Mouse (Mus musculus) adrenal gland, postnatal 36 days (tissue): ENCODE results near the gene Ankrd54. TPM values are rescaled to one million over a fixed set of nuclear protein-coding genes. Genes with fewer than 3 reads are reported as not detected.
"Not testable (repeated sequence)": the region's sequence is repeated elsewhere in the genome, so short reads cannot be mapped to it uniquely, and the experiment has no call there.

Experiments used
- DNase-seq, 2 experiments: peaks; one replicate each; pipeline ENCODE4 v3.0.0; 2021; ENCODE audit warnings: mixed read lengths in 1 of 2
- total RNA-seq, 2 experiments: library from RNA; stranded (reverse); gene quantifications; 2 replicates each; pipeline ENCODE4 v1.2.3; 2021

Gene Ankrd54
- total RNA-seq, 2 experiments from 2014 or later = 18.9 to 27.0 TPM

DNA sequence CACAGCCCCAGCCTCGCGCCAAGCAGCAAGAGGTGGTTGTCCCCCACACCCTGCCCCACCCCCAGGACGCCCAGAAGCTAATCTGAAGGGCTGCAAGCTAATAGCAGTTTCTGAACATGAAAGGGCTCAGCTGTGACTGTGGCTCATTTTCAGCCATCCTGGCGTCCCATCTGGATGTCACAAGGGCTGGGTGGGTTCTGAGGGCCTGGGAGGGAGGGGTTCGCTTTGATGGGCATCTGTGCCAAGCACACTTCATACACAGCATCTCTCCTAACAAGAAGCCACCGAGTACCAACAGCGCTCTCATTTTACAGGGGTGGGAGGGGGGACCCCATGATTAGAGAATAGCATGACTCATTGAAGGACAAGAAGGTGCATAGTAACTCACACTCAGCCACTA, 49.3 kb downstream of the Ankrd54 start:
- no peak for DNase-seq

DNA sequence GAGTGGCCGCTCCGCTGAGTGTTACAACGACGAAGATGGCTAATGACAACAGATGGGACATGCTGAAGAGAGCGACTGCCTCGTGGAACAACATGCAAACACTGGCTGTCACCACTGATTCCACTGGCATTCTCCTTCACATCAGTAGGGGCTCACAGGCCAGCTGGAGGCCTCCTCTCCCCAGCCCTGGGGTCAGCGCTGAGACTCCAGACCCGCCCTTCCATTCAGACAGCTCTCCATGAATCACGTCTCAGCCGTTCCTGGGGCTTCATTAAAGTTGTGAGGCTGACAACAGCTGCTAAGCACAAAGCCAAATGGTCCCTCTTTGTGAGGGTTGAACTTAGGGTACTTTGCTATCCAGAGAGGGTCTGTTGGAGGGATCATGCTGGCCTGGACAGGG, 51.1 kb downstream of the Ankrd54 start:
- no peak for DNase-seq

DNA sequence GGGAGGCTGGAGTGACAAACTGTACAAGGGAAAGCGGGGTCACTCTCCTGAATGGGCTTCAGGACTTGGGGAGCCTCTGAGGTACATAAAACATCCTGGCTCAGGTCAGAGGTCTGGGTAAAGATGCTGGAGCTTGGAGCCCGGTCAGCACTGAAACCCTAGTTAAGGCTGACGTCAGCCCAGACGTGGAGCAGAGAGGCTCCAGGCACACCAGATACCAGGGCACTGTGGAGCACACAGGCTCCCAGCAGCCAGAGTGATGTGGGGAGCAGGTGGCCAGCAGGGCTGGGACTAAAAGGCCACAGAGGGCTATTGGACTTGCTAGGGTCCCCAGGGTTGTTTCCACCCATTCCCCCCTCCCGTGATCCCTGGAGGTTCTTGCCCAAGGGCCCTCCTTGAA, 53.0 kb downstream of the Ankrd54 start:
- DNase-seq = no peak

DNA sequence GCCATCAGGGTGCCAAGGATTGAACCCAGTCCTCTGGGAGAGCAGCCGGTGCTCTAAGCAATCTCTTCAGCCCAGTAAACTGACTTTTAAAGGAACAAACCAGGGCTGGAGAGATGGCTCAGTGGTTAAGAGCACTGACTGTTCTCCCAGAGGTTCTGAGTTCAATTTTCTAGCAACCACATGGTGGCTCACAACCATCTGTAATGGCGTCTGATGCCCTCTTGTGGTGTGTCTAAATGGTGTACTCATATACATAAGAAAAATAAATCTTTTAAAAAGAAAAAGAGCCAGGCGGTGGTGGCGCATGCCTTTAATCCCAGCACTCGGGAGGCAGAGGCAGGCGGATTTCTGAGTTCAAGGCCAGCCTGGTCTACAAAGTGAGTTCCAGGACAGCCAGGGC, 54.9 kb downstream of the Ankrd54 start:
- DNase-seq = not testable (repeated sequence)

DNA sequence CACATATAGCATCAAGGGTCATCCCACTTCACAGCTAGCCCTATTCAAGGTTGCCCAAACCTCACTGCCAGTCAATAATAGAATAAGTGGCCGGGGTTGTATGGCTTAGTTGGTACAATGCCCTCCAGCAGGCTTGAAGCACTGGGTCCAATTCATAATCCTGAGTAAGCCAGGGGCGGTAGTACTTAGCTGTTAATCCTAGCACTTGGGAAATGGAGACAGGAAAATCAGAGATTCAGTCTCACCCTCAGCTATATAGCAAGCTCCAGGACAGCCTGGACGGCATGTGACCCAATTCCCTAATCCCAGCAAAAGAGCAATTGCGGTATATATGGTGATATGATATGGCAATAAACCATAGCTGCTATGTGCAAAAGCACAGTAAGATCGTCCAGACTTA, 55.6 kb downstream of the Ankrd54 start:
- DNase-seq = no peak

DNA sequence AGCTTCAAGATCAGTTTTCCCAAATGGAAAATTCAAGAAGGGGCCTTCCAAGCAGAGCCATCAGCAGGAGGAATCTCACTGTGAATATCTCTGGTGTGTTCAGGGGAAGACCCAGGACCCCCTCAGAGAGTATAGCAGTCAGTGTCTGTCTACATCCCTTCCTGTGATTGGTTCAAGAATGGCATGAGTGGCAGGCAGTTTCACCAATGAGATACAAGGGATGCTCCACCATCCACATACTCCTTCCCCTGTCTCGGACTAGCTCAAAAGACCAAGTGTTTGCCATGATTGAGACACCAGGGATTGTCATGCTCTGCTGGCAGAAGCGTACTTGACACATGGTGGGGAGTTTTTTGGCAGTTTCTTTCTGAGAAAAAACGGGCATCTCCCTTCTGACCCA, 56.1 kb downstream of the Ankrd54 start:
- DNase-seq = no peak

DNA sequence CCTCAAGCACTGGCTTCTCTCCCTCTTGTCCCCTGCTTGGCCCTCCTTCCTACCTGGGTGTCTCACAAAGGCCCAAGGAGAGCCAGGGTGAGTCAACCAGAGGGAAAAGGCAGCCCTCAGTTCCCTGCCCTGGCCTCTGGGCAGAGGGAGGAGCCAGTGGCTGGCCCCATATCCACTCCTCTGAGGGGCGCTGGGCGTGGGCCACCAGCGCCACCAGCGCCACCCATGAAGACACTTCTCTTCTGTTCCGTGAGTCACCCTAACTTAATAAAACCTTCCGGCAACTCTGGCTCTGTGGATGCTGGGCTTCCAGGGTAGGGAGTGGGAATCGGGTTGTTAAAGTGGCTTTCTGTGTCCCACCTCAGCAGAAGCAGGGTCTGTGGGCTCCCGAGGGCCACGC, 57.1 kb downstream of the Ankrd54 start:
- no peak for DNase-seq

Other genes with a start within 250 kb of the Ankrd54 start
- gene Cdc42ep1, start 220.3 kb downstream of the Ankrd54 start, total RNA-seq = 10 to 100 TPM; 36.8 to 52.6 TPM
- gene Lgals2, start 207.4 kb downstream of the Ankrd54 start, total RNA-seq = under 1 TPM; 0.53 to 0.56 TPM
- 10 to 100 TPM; 56.0 to 57.3 TPM for gene Gga1, start 185.7 kb downstream of the Ankrd54 start, total RNA-seq
- not detected for gene Gm49510, start 163.2 kb downstream of the Ankrd54 start, total RNA-seq
- gene Sh3bp1, start 163.1 kb downstream of the Ankrd54 start, total RNA-seq = 1 to 10 TPM; 7.2 to 8.5 TPM
- gene Pdxp, start 149.0 kb downstream of the Ankrd54 start, total RNA-seq = 1 to 10 TPM; 3.3 to 3.7 TPM
- gene Lgals1, start 136.2 kb downstream of the Ankrd54 start, total RNA-seq = 100 to 1,000 TPM; 303 to 486 TPM
- gene Nol12, start 128.0 kb downstream of the Ankrd54 start, total RNA-seq = 10 to 100 TPM; 41.5 to 47.4 TPM
- 100 to 1,000 TPM; 111 to 142 TPM for gene Triobp, start 115.2 kb downstream of the Ankrd54 start, total RNA-seq
- 100 to 1,000 TPM; 127 to 173 TPM for gene H1f0, start 34.4 kb downstream of the Ankrd54 start, total RNA-seq
- under 1 TPM; 0.30 to 0.36 TPM for gene Galr3, start 21.0 kb downstream of the Ankrd54 start, total RNA-seq
- 100 to 1,000 TPM; 140 to 156 TPM for gene Eif3l, start 12.3 kb upstream of the Ankrd54 start, total RNA-seq
- 10 to 100 TPM; 41.3 to 51.4 TPM for gene Micall1, start 46.0 kb upstream of the Ankrd54 start, total RNA-seq
- gene Polr2f, start 78.1 kb upstream of the Ankrd54 start, total RNA-seq = 100 to 1,000 TPM; 137 to 143 TPM
- gene 1700088E04Rik, start 78.4 kb upstream of the Ankrd54 start, total RNA-seq = 1 to 10 TPM; 5.5 to 7.3 TPM
- gene Sox10, start 102.3 kb upstream of the Ankrd54 start, total RNA-seq = 1 to 10 TPM; 1.3 to 1.8 TPM
- 10 to 100 TPM; 17.7 to 18.1 TPM for gene Pick1, start 166.3 kb upstream of the Ankrd54 start, total RNA-seq
- under 1 TPM in 1 of 2 experiments, not detected in 1; 0.13 TPM for gene Gm49486, start 166.5 kb upstream of the Ankrd54 start, total RNA-seq
- gene Slc16a8, start 191.9 kb upstream of the Ankrd54 start, total RNA-seq = not detected
- not detected for gene Baiap2l2, start 222.6 kb upstream of the Ankrd54 start, total RNA-seq